Mouse (Mus musculus) ES-E14 (cell line): ENCODE measurements around the gene E130308A19Rik.

Experiments
- CHD2 ChIP-seq: IDR thresholded peaks from 2 replicates; pipeline ENCODE4 v1.6.1; 2014; ENCODE audit warnings: mild to moderate bottlenecking, low read depth, low read length, inconsistent platforms
- HCFC1 ChIP-seq: IDR thresholded peaks from 2 replicates; pipeline ENCODE4 v1.6.1; 2012; ENCODE audit warnings: low read length, inconsistent platforms, borderline replicate concordance; ENCODE audit not compliant: insufficient read depth
- ZC3H11A ChIP-seq: IDR thresholded peaks from 2 replicates; pipeline ENCODE4 v1.6.1; 2012; ENCODE audit warnings: low read depth, mild to moderate bottlenecking, inconsistent platforms, low read length, borderline replicate concordance

DNA sequence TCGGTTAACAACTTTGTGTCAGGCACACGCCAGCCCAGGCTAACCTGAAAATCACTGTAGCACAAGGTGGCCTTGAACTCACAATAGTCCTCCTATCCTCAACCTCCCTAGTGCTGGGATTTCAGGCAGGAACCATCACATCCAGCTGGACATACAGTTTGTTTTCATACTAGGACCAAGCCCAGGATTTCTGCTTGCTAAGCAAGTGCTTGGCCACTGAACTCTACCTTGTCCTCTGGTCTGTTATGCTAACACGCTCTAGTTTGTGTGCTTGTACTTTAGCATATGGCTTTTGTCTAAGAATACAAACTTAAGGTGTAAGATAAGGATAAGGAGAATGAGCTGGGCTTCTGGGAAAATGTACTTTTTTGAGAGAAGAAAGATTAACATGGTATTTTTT is 18.4 kb downstream of the E130308A19Rik start:
- TF ChIP-seq CHD2, result no peak
- TF ChIP-seq ZC3H11A, result no peak
- TF ChIP-seq HCFC1, result no peak
